In genomic region chr8:39268970-39269497, GRCm38 (mm10) we compare ENCODE assay signal across 15 mouse cellular contexts.
DNase-seq lines count a peak whose midpoint lies in the region; ATAC-seq and TF ChIP-seq lines count a peak whose summit lies in the region.
"Had no signal": no experiment of that assay in that cellular context is flagged by ENCODE, and none has a peak within 500 bp of the region (broad histone marks: within the 10 kb centered on the region; RNA-seq: fewer than 3 reads in every experiment).

No protein-coding gene starts in this region.

- no peak overlapping the region for H3K4me3 ChIP-seq in lung, embryonic 14.5 days (ENCODE audit: low read depth, low read length)
- no peak overlapping the region for H3K4me3 ChIP-seq in lung, adult 2 months (replicated peaks; ENCODE audit: extremely low read depth, low read depth, low read length)
- no peak overlapping the region for H3K4me3 ChIP-seq in kidney, embryonic 15.5 days (replicated peaks)
- H3K4me3 ChIP-seq: hindbrain, embryonic 10.5 days; lung, embryonic 15.5 days; midbrain, embryonic 13.5 days; neural tube, embryonic 15.5 days had no signal

- WGBS in lung, embryonic 14.5 days = 40% methylated on average over 5 of the region's 5 CpGs
- 34% methylated on average over 5 of the region's 5 CpGs for whole genome bisulfite sequencing in lung, adult 2 months
- WGBS in kidney, embryonic 15.5 days = 62% methylated on average over 5 of the region's 5 CpGs

- no peaks in the 10 kb centered on the region for H3K9me3 ChIP-seq in lung, embryonic 14.5 days (ENCODE audit: low read depth, low read length)
- H3K9me3 ChIP-seq in kidney, embryonic 15.5 days (replicated peaks) = no peaks in the 10 kb centered on the region
- H3K9me3 ChIP-seq: hindbrain, embryonic 10.5 days; lung, embryonic 15.5 days; midbrain, embryonic 13.5 days; neural tube, embryonic 15.5 days had no signal

- no peak for TF ChIP-seq POLR2A in lung, adult 2 months (IDR thresholded peaks at IDR 0.05; ENCODE audit: borderline replicate concordance, extremely low read depth, low read depth, low read length)

- no peaks in the 10 kb centered on the region for H3K4me1 ChIP-seq in lung, embryonic 14.5 days (ENCODE audit: insufficient read depth)
- H3K4me1 ChIP-seq in lung, adult 2 months (ENCODE audit: control insufficient read depth, insufficient read depth, low read length) = no peaks in the 10 kb centered on the region
- no peaks in the 10 kb centered on the region for H3K4me1 ChIP-seq in kidney, embryonic 15.5 days
- H3K4me1 ChIP-seq: hindbrain, embryonic 10.5 days; lung, embryonic 15.5 days; midbrain, embryonic 13.5 days; neural tube, embryonic 15.5 days had no signal

- ATAC-seq in lung, embryonic 14.5 days (ENCODE audit: insufficient read depth) = no peak
- no peak for ATAC-seq in kidney, embryonic 15.5 days (replicated peaks; ENCODE audit: low FRiP score)
- ATAC-seq: midbrain, embryonic 13.5 days had no signal

- no peaks in the 10 kb centered on the region for H3K27me3 ChIP-seq in lung, embryonic 14.5 days (ENCODE audit: insufficient read depth, low read length)
- H3K27me3 ChIP-seq in kidney, embryonic 15.5 days = no peaks in the 10 kb centered on the region
- H3K27me3 ChIP-seq: CH12.LX; lung, embryonic 15.5 days; midbrain, embryonic 13.5 days; neural tube, embryonic 15.5 days had no signal

- peak; percentile 5 for DNase-seq in lung, embryonic 14.5 days
- no peak for DNase-seq in lung, adult 2 months
- DNase-seq in layer of hippocampus, postnatal 10 days (ENCODE audit: low spot score in 2 of 2) = peak; percentile 19 to 51
- peak; percentile 5 for DNase-seq in lung, postnatal 14 days
- no peak for DNase-seq in retina, embryonic 14.5 days (ENCODE audit: low spot score)
- no peak for DNase-seq in kidney, adult 8-10 months
- DNase-seq: heart, adult 11 months; kidney, adult 18-20 months; thymus, postnatal 14 days had no signal

- no peak for TF ChIP-seq CTCF in lung, embryonic 14.5 days (IDR thresholded peaks at IDR 0.05; ENCODE audit: low read depth)
- no peak for TF ChIP-seq CTCF in lung, adult 2 months (IDR thresholded peaks at IDR 0.05; ENCODE audit: insufficient read depth, low read length)

- H3K4me2 ChIP-seq in lung, embryonic 14.5 days = no peak overlapping the region
- no peak overlapping the region for H3K4me2 ChIP-seq in kidney, embryonic 15.5 days
- H3K4me2 ChIP-seq: lung, embryonic 15.5 days; midbrain, embryonic 13.5 days; neural tube, embryonic 15.5 days had no signal

- H3K36me3 ChIP-seq in lung, embryonic 14.5 days (ENCODE audit: insufficient read depth) = no peaks in the 10 kb centered on the region
- no peaks in the 10 kb centered on the region for H3K36me3 ChIP-seq in kidney, embryonic 15.5 days
- H3K36me3 ChIP-seq: hindbrain, embryonic 10.5 days; lung, embryonic 15.5 days; midbrain, embryonic 13.5 days; neural tube, embryonic 15.5 days had no signal

- H3K27ac ChIP-seq in lung, embryonic 14.5 days (ENCODE audit: low read depth) = no peak overlapping the region
- no peak overlapping the region for H3K27ac ChIP-seq in kidney, embryonic 15.5 days
- H3K27ac ChIP-seq: hindbrain, embryonic 10.5 days; lung, embryonic 15.5 days; midbrain, embryonic 13.5 days; neural tube, embryonic 15.5 days had no signal

- no peak overlapping the region for H3K9ac ChIP-seq in lung, embryonic 14.5 days
- H3K9ac ChIP-seq in kidney, embryonic 15.5 days = no peak overlapping the region
- H3K9ac ChIP-seq: lung, embryonic 15.5 days; midbrain, embryonic 13.5 days; neural tube, embryonic 15.5 days had no signal

Comparison
In these comparisons a context has a peak if more than half of its experiments do, and no peak if none do; other contexts are left out.
1. DNase-seq: peak in lung, embryonic 14.5 days (single experiment), layer of hippocampus, postnatal 10 days (2 of 2) and lung, postnatal 14 days (single experiment); none in lung, adult 2 months (single experiment), retina, embryonic 14.5 days (single experiment) and kidney, adult 8-10 months (0 of 2).